In the genomic region with DNA sequence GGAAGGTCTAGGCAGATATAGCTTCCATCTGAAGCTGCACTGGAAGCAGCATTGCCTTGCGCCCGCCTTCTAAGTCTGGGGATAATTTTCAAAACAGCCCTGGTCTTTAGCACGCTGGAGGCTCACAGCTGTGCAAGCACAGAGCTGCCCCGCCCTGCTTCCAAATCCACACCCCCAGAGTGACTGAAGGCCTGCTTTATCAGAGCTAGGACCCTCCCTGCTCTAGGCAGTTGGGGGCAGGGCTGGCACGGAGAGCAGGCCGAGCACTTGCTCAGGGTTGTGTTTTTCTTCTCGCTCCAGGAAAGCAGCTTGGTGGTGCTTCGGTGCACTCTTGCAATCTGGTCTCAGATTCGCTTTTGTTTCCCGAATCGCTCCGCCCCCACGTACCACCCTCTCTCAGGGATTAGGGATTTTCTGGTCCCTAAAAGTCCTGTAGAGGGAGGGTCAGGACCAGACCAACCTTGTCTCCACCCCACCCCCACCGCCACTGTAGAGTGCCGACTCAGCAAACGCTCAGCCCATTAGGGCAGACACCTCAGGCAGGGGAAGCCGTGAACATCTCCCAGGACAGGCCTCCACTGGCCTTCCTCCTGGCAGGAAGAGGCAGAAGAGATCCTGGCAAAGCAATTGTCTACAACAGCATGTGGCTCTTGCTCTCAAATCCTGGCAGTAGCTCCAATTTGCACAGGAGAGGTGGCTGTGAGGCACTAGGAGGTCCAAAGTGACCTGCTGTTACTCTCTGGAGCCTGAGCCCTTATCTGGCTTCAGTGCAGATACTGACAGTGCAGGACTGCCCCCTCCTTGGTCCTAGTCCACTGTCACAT, we compare ENCODE assay signal across 8 mouse cellular contexts. TPM values are rescaled to one million over a fixed set of nuclear protein-coding genes. Genes with fewer than 3 reads are reported as not detected.
A peak's percentile ranks its signal among the peaks of the same experiment; 100 is the strongest.
DNase-seq lines count a peak whose midpoint lies in the region; ATAC-seq and TF ChIP-seq lines count a peak whose summit lies in the region.

No protein-coding gene starts in this region.

- 0 out of 2 replicates have a peak overlapping the region, but pooled peaks have one; percentile 9 for H3K4me3 ChIP-seq in ES-Bruce4 (ENCODE audit: low read depth, low read length)
- H3K4me3 ChIP-seq in embryonic facial prominence, embryonic 11.5 days (ENCODE audit: low read depth, low read length), result no peak overlapping the region; the same call in 1 of the 2 replicates
- H3K4me3 ChIP-seq in liver, embryonic 14.5 days (ENCODE audit: insufficient read depth in 1 of 2, low read depth in 2 of 2, low read length in 2 of 2), result peak overlapping the region; percentile 19 to 21
- 0 out of 2 replicates have a peak overlapping the region, but pooled peaks have one; percentile 5 for H3K4me3 ChIP-seq in neural tube, embryonic 15.5 days (replicated peaks)

- peak; percentile 93 for ATAC-seq in embryonic facial prominence, embryonic 11.5 days (replicated peaks; ENCODE audit: insufficient number of reproducible peaks, low FRiP score, low TSS enrichment, low read depth)
- peak; percentile 93 for ATAC-seq in liver, embryonic 14.5 days (ENCODE audit: insufficient read depth)
- ATAC-seq in neural tube, embryonic 15.5 days (ENCODE audit: low FRiP score), result peak; percentile 79

- H3K9ac ChIP-seq in ES-Bruce4 (ENCODE audit: low read depth, poor library complexity, severe bottlenecking), result no peak overlapping the region
- peak overlapping the region; percentile 37 for H3K9ac ChIP-seq in embryonic facial prominence, embryonic 11.5 days (replicated peaks; ENCODE audit: low read length)
- 0 out of 2 replicates have a peak overlapping the region, but pooled peaks have one; percentile 1 for H3K9ac ChIP-seq in liver, embryonic 14.5 days (replicated peaks)
- peak overlapping the region; percentile 37; the same call in 1 of the 2 replicates for H3K9ac ChIP-seq in neural tube, embryonic 15.5 days (replicated peaks)

- H3K4me2 ChIP-seq in embryonic facial prominence, embryonic 11.5 days (ENCODE audit: low read depth, low read length), result peak overlapping the region; percentile 38
- H3K4me2 ChIP-seq in liver, embryonic 14.5 days (ENCODE audit: low read depth), result peak overlapping the region; percentile 56
- H3K4me2 ChIP-seq in neural tube, embryonic 15.5 days, result peak overlapping the region; percentile 44

- no peaks in the 10 kb centered on the region for H3K36me3 ChIP-seq in ES-Bruce4 (ENCODE audit: control insufficient read depth, insufficient read depth, low read length, poor library complexity, severe bottlenecking)
- H3K36me3 ChIP-seq in embryonic facial prominence, embryonic 11.5 days (replicated peaks; ENCODE audit: control insufficient read depth, insufficient read depth, low read depth, low read length), result no peaks in the 10 kb centered on the region
- H3K36me3 ChIP-seq in liver, embryonic 14.5 days (replicated peaks; ENCODE audit: control insufficient read depth, insufficient read depth, low read depth), result no peaks in the 10 kb centered on the region
- no peaks in the 10 kb centered on the region for H3K36me3 ChIP-seq in neural tube, embryonic 15.5 days

- no peak for TF ChIP-seq POLR2A in ES-Bruce4 (IDR thresholded peaks at IDR 0.05; ENCODE audit: insufficient read depth, low read length)

- no peaks in the 10 kb centered on the region for H3K9me3 ChIP-seq in ES-Bruce4 (replicated peaks; ENCODE audit: control insufficient read depth, insufficient read depth, low read length, poor library complexity, severe bottlenecking)
- no peaks in the 10 kb centered on the region for H3K9me3 ChIP-seq in embryonic facial prominence, embryonic 11.5 days (replicated peaks; ENCODE audit: control insufficient read depth, low read length)
- H3K9me3 ChIP-seq in liver, embryonic 14.5 days (ENCODE audit: control insufficient read depth, low read length), result no peaks in the 10 kb centered on the region
- H3K9me3 ChIP-seq in neural tube, embryonic 15.5 days (replicated peaks), result no peaks in the 10 kb centered on the region

- H3K27ac ChIP-seq in ES-Bruce4 (ENCODE audit: insufficient read depth, low read length), result peak overlapping the region; percentile 66
- H3K27ac ChIP-seq in embryonic facial prominence, embryonic 11.5 days (replicated peaks; ENCODE audit: low read depth, low read length), result peak overlapping the region; percentile 81
- H3K27ac ChIP-seq in liver, embryonic 14.5 days, result no peak overlapping the region
- H3K27ac ChIP-seq in neural tube, embryonic 15.5 days (replicated peaks), result peak overlapping the region; percentile 87

- no peaks in the 10 kb centered on the region for H3K27me3 ChIP-seq in ES-Bruce4 (ENCODE audit: control insufficient read depth, insufficient read depth, low read length, poor library complexity, severe bottlenecking)
- no peaks in the 10 kb centered on the region for H3K27me3 ChIP-seq in embryonic facial prominence, embryonic 11.5 days (ENCODE audit: control insufficient read depth, insufficient read depth, low read length)
- H3K27me3 ChIP-seq in liver, embryonic 14.5 days (ENCODE audit: control insufficient read depth, insufficient read depth, low read length), result no peaks in the 10 kb centered on the region
- peaks cover 10% of the 10 kb centered on the region for H3K27me3 ChIP-seq in neural tube, embryonic 15.5 days (replicated peaks)

- no peak for TF ChIP-seq CTCF in ES-Bruce4 (IDR thresholded peaks at IDR 0.05; ENCODE audit: low read depth, low read length)
- no peak for TF ChIP-seq CTCF in liver, embryonic 14.5 days (IDR thresholded peaks at IDR 0.05; ENCODE audit: low read depth)

- TF ChIP-seq EP300 in ES-Bruce4 (IDR thresholded peaks at IDR 0.05; ENCODE audit: insufficient read depth, low read depth, low read length), result peak; percentile 58; the same call in 1 of the 2 replicates
- 0 out of 2 replicates have a peak, but pooled peaks have one; percentile 7 for TF ChIP-seq EP300 in liver, embryonic 14.5 days (IDR thresholded peaks at IDR 0.05; ENCODE audit: low read depth)

- 1% methylated on average over 17 of the region's 17 CpGs for WGBS in embryonic facial prominence, embryonic 11.5 days
- 7% methylated on average over 17 of the region's 17 CpGs for WGBS in liver, embryonic 14.5 days (ENCODE audit: insufficient replicate concordance)
- WGBS in neural tube, embryonic 15.5 days, result 4% methylated on average over 17 of the region's 17 CpGs

- peaks cover 15% of the 10 kb centered on the region for H3K4me1 ChIP-seq in ES-Bruce4 (ENCODE audit: control insufficient read depth, insufficient read depth, low read length)
- peaks cover 14% of the 10 kb centered on the region for H3K4me1 ChIP-seq in embryonic facial prominence, embryonic 11.5 days (ENCODE audit: control insufficient read depth, insufficient read depth, low read length)
- H3K4me1 ChIP-seq in liver, embryonic 14.5 days (replicated peaks; ENCODE audit: control insufficient read depth in 2 of 2, insufficient read depth in 2 of 2, low read length in 1 of 2), result peaks cover 4 to 15% of the 10 kb centered on the region in 2 experiments
- H3K4me1 ChIP-seq in neural tube, embryonic 15.5 days, result peaks cover 27% of the 10 kb centered on the region

- peak; percentile 73 for DNase-seq in adrenal gland, postnatal 10 days
- DNase-seq in embryonic facial prominence, embryonic 11.5 days (ENCODE audit: low spot score), result peak; percentile 87
- DNase-seq in heart, adult 9 months (ENCODE audit: low spot score in 2 of 2), result peak; percentile 79 to 80
- DNase-seq in kidney, postnatal 10 days, result peak; percentile 80
- DNase-seq in liver, embryonic 14.5 days (ENCODE audit: low read depth in 3 of 3, low spot score in 3 of 3), result peak; percentile 30 to 41 (median 38)
- no peak for DNase-seq in spleen, postnatal 36 days (ENCODE audit: low spot score in 2 of 2)

RNA-seq across cellular contexts. Expression of gene Sema4c, which starts 22.4 kb away (rescaled TPM):
- polyA plus RNA-seq in ES-Bruce4 (2011; ENCODE audit: insufficient read depth, insufficient read length, low read depth, missing spikeins), result 6.5 and 11.2 TPM in 2 replicates
- 10 to 100 TPM; 27.3 to 28.9 TPM for total RNA-seq in adrenal gland, postnatal 10 days (2021)
- polyA plus RNA-seq in embryonic facial prominence, embryonic 11.5 days (2014; fragmentation: Nextera tagmentation; extraction: Ambion mirVana), result 3.7 and 4.4 TPM in 2 replicates
- 2.3 and 2.8 TPM in 2 replicates for polyA plus RNA-seq in liver, embryonic 14.5 days (2012; rRNA removed)
- polyA plus RNA-seq in liver, embryonic 14.5 days (2014; fragmentation: Nextera tagmentation; extraction: Ambion mirVana), result 0.25 and 0.35 TPM in 2 replicates
- 20.5 and 20.8 TPM in 2 replicates for polyA plus RNA-seq in neural tube, embryonic 15.5 days (2015; fragmentation: Nextera tagmentation; extraction: Ambion mirVana)

RNA-seq across cellular contexts. Expression of gene Ankrd39, which starts 33.4 kb away (rescaled TPM):
- polyA plus RNA-seq in ES-Bruce4 (2011; ENCODE audit: insufficient read depth, insufficient read length, low read depth, missing spikeins), result 6.4 and 8.8 TPM in 2 replicates
- total RNA-seq in adrenal gland, postnatal 10 days (2021), result 10 to 100 TPM; 12.9 to 21.6 TPM
- polyA plus RNA-seq in embryonic facial prominence, embryonic 11.5 days (2014; fragmentation: Nextera tagmentation; extraction: Ambion mirVana), result 11.9 and 14.4 TPM in 2 replicates
- 3.5 and 3.8 TPM in 2 replicates for polyA plus RNA-seq in liver, embryonic 14.5 days (2012; rRNA removed)
- polyA plus RNA-seq in liver, embryonic 14.5 days (2014; fragmentation: Nextera tagmentation; extraction: Ambion mirVana), result 5.0 and 5.1 TPM in 2 replicates
- polyA plus RNA-seq in neural tube, embryonic 15.5 days (2015; fragmentation: Nextera tagmentation; extraction: Ambion mirVana), result 29.4 and 33.0 TPM in 2 replicates

RNA-seq across cellular contexts. Expression of gene Gm42417, which starts 41.4 kb away (rescaled TPM):
- polyA plus RNA-seq in ES-Bruce4 (2011; ENCODE audit: insufficient read depth, insufficient read length, low read depth, missing spikeins), result 1.2 TPM in 1 of 2 replicates, not detected in the other
- total RNA-seq in adrenal gland, postnatal 10 days (2021), result 10 to 100 TPM; 10.2 to 32.9 TPM
- not detected in 2 replicates for polyA plus RNA-seq in embryonic facial prominence, embryonic 11.5 days (2014; fragmentation: Nextera tagmentation; extraction: Ambion mirVana)
- not detected in 2 replicates for polyA plus RNA-seq in liver, embryonic 14.5 days (2012; rRNA removed)
- not detected in 2 replicates for polyA plus RNA-seq in liver, embryonic 14.5 days (2014; fragmentation: Nextera tagmentation; extraction: Ambion mirVana)
- polyA plus RNA-seq in neural tube, embryonic 15.5 days (2015; fragmentation: Nextera tagmentation; extraction: Ambion mirVana), result 0.36 and 1.2 TPM in 2 replicates

RNA-seq across cellular contexts. Expression of gene Ankrd23, which starts 43.9 kb away (rescaled TPM):
- polyA plus RNA-seq in ES-Bruce4 (2011; ENCODE audit: insufficient read depth, insufficient read length, low read depth, missing spikeins), result 6.8 and 6.9 TPM in 2 replicates
- total RNA-seq in adrenal gland, postnatal 10 days (2021), result 10 to 100 TPM; 22.5 to 73.8 TPM
- polyA plus RNA-seq in embryonic facial prominence, embryonic 11.5 days (2014; fragmentation: Nextera tagmentation; extraction: Ambion mirVana), result 4.6 and 6.0 TPM in 2 replicates
- 2.3 TPM in 2 replicates for polyA plus RNA-seq in liver, embryonic 14.5 days (2012; rRNA removed)
- 0.59 and 0.80 TPM in 2 replicates for polyA plus RNA-seq in liver, embryonic 14.5 days (2014; fragmentation: Nextera tagmentation; extraction: Ambion mirVana)
- polyA plus RNA-seq in neural tube, embryonic 15.5 days (2015; fragmentation: Nextera tagmentation; extraction: Ambion mirVana), result 21.6 and 21.8 TPM in 2 replicates

Comparison
In these comparisons a context has a peak if more than half of its experiments do, and no peak if none do; other contexts are left out.
1. DNase-seq: peak in adrenal gland, postnatal 10 days (single experiment), embryonic facial prominence, embryonic 11.5 days (single experiment), heart, adult 9 months (2 of 2), kidney, postnatal 10 days (single experiment) and liver, embryonic 14.5 days (3 of 3); none in spleen, postnatal 36 days (0 of 2).
2. Peak in every context shown above with its lines, with median percentiles within 50 percentile points of each other: ATAC-seq and H3K4me2 ChIP-seq.